Mouse (Mus musculus) CH12.LX (cell line): ENCODE measurements around the gene Tmem52. TPM values are rescaled to one million over a fixed set of nuclear protein-coding genes. Genes with fewer than 3 reads are reported as not detected.

Experiments
- DNase-seq: peaks from one replicate; pipeline ENCODE4 v3.0.0-alpha.2; 2013; ENCODE audit errors: extremely low read depth
- H3K27ac ChIP-seq: 2 replicates; pipeline ENCODE4 v1.5.1; 2012; ENCODE audit warnings: low read depth, mild to moderate bottlenecking, control low read depth, moderate library complexity; ENCODE audit not compliant: insufficient read depth
- H3K27me3 ChIP-seq: replicated peaks from 2 replicates; pipeline ENCODE3; 2012; ENCODE audit warnings: inconsistent platforms
- H3K36me3 ChIP-seq, 2 experiments: replicated peaks in 1 of 2; 2 replicates each; pipeline versions ENCODE3 to v1.6.1; 2012; ENCODE audit warnings: inconsistent platforms in 1 of 2, low read length in 1 of 2, mild to moderate bottlenecking in 1 of 2, mixed read lengths in 1 of 2, moderate library complexity in 1 of 2; ENCODE audit not compliant: control insufficient read depth in 1 of 2, insufficient read depth in 1 of 2
- H3K4me1 ChIP-seq, 2 experiments: 2 replicates each; pipeline ENCODE4 v1.6.1; 2012; ENCODE audit warnings: inconsistent platforms in 1 of 2, moderate library complexity in 1 of 2; ENCODE audit not compliant: insufficient read depth in 2 of 2, control insufficient read depth in 1 of 2
- H3K4me2 ChIP-seq: 2 replicates; pipeline ENCODE4 v1.6.1; 2012; ENCODE audit warnings: low read depth, mild to moderate bottlenecking, control low read depth; ENCODE audit not compliant: poor library complexity, insufficient read depth, severe bottlenecking
- H3K4me3 ChIP-seq, 3 experiments: fragments of 150-350 bp in 1 of 3; sonication (generic) in 1 of 3; replicated peaks in 1 of 3; 2 replicates each; pipeline versions ENCODE3 to v1.5.1; 2011 to 2012; ENCODE audit warnings: low read depth in 2 of 3, low read length in 2 of 3, mild to moderate bottlenecking in 2 of 3, moderate library complexity in 2 of 3, control low read depth in 1 of 3, improper control_type of control experiment in 1 of 3, inconsistent platforms in 1 of 3, mixed read lengths in 1 of 3; ENCODE audit not compliant: poor library complexity in 1 of 3
- H3K79me2 ChIP-seq: replicated peaks from 2 replicates; pipeline ENCODE4 v1.6.1; 2012; ENCODE audit warnings: mild to moderate bottlenecking, moderate library complexity; ENCODE audit not compliant: control insufficient read depth, poor library complexity, insufficient read depth, severe bottlenecking; ENCODE audit errors: extremely low read depth
- H3K9ac ChIP-seq: 2 replicates; pipeline ENCODE4 v1.6.1; 2012; ENCODE audit warnings: low read depth, mild to moderate bottlenecking, control low read depth, moderate library complexity; ENCODE audit not compliant: insufficient read depth
- H3K9me3 ChIP-seq: replicated peaks from 2 replicates; pipeline ENCODE3; 2012; ENCODE audit warnings: low read length, inconsistent platforms, mixed read lengths
- BHLHE40 ChIP-seq: IDR thresholded peaks from 2 replicates; pipeline ENCODE4 v1.6.1; 2011; ENCODE audit warnings: mild to moderate bottlenecking, low read depth, low read length, improper control_type of control experiment
- CHD1 ChIP-seq: IDR thresholded peaks from 2 replicates; pipeline ENCODE4 v1.6.1; 2012; ENCODE audit warnings: low read depth, low read length, improper control_type of control experiment, inconsistent platforms
- CTCF ChIP-seq, 2 experiments: IDR thresholded peaks in 1 of 2; conservative IDR thresholded peaks in 1 of 2; 2 replicates each; pipeline ENCODE4 v1.5.1; 2011 to 2012; ENCODE audit warnings: low read depth in 2 of 2, low read length in 2 of 2, improper control_type of control experiment in 1 of 2, inconsistent platforms in 1 of 2, mild to moderate bottlenecking in 1 of 2, moderate library complexity in 1 of 2
- E2F4 ChIP-seq: IDR thresholded peaks from 2 replicates; pipeline ENCODE4 v1.6.1; 2011; ENCODE audit warnings: low read depth, low read length, improper control_type of control experiment; ENCODE audit not compliant: insufficient replicate concordance
- EP300 ChIP-seq: IDR thresholded peaks from 2 replicates; pipeline ENCODE4 v1.6.1; 2011; ENCODE audit warnings: low read length, improper control_type of control experiment
- ETS1 ChIP-seq: conservative IDR thresholded peaks from 2 replicates; pipeline ENCODE4 v1.6.1; 2012; ENCODE audit warnings: low read depth, mild to moderate bottlenecking, inconsistent platforms, low read length, improper control_type of control experiment, moderate library complexity
- GABPA ChIP-seq: IDR thresholded peaks from 2 replicates; pipeline ENCODE4 v1.6.1; 2012; ENCODE audit warnings: low read depth, low read length, improper control_type of control experiment, inconsistent platforms; ENCODE audit not compliant: insufficient replicate concordance
- IRF4 ChIP-seq: IDR thresholded peaks from 2 replicates; pipeline ENCODE4 v1.6.1; 2014; ENCODE audit warnings: low read depth, mild to moderate bottlenecking, inconsistent platforms, low read length, improper control_type of control experiment
- JUN ChIP-seq: IDR thresholded peaks from 2 replicates; pipeline ENCODE4 v1.6.1; 2011; ENCODE audit warnings: low read depth, mild to moderate bottlenecking, low read length, improper control_type of control experiment, moderate library complexity; ENCODE audit not compliant: insufficient read depth
- JUND ChIP-seq: conservative IDR thresholded peaks from 2 replicates; pipeline ENCODE4 v1.6.1; 2011; ENCODE audit warnings: low read depth, low read length, improper control_type of control experiment
- MAFK ChIP-seq: IDR thresholded peaks from 2 replicates; pipeline ENCODE4 v1.6.1; 2011; ENCODE audit warnings: low read length, improper control_type of control experiment; ENCODE audit not compliant: insufficient replicate concordance
- MAX ChIP-seq: IDR thresholded peaks from 2 replicates; pipeline ENCODE4 v1.6.1; 2011; ENCODE audit warnings: low read length, improper control_type of control experiment
- MAZ ChIP-seq: IDR thresholded peaks from 2 replicates; pipeline ENCODE4 v1.6.1; 2012; ENCODE audit warnings: low read depth, mild to moderate bottlenecking, inconsistent platforms, low read length, improper control_type of control experiment, moderate library complexity
- MEF2A ChIP-seq: IDR thresholded peaks from 2 replicates; pipeline ENCODE4 v1.6.1; 2014; ENCODE audit warnings: low read depth, mild to moderate bottlenecking, inconsistent platforms, low read length, improper control_type of control experiment, borderline replicate concordance
- NELFE ChIP-seq: IDR thresholded peaks from 2 replicates; pipeline ENCODE4 v1.6.1; 2011; ENCODE audit warnings: low read depth, low read length, improper control_type of control experiment
- NRF1 ChIP-seq: IDR thresholded peaks from 2 replicates; pipeline ENCODE4 v1.6.1; 2014; ENCODE audit warnings: low read depth, mild to moderate bottlenecking, inconsistent platforms, low read length, improper control_type of control experiment, moderate library complexity
- PAX5 ChIP-seq: IDR thresholded peaks from 2 replicates; pipeline ENCODE4 v1.6.1; 2012; ENCODE audit warnings: low read length, inconsistent platforms, mixed read lengths
- POLR2A ChIP-seq: IDR thresholded peaks from 2 replicates; pipeline ENCODE4 v1.6.1; 2011; ENCODE audit warnings: low read depth, mild to moderate bottlenecking, improper control_type of control experiment, low read length
- RAD21 ChIP-seq: IDR thresholded peaks from 2 replicates; pipeline ENCODE4 v1.6.1; 2011; ENCODE audit warnings: low read depth, mild to moderate bottlenecking, low read length, improper control_type of control experiment, moderate library complexity
- RCOR1 ChIP-seq: conservative IDR thresholded peaks from 2 replicates; pipeline ENCODE4 v1.6.1; 2012; ENCODE audit warnings: low read depth, mild to moderate bottlenecking, inconsistent platforms, low read length, improper control_type of control experiment
- SIN3A ChIP-seq: IDR thresholded peaks from 2 replicates; pipeline ENCODE4 v1.6.1; 2012; ENCODE audit warnings: low read length, improper control_type of control experiment, inconsistent platforms
- SMC3 ChIP-seq: IDR thresholded peaks from 2 replicates; pipeline ENCODE4 v1.6.1; 2011; ENCODE audit warnings: low read depth, low read length, improper control_type of control experiment
- TBP ChIP-seq: conservative IDR thresholded peaks from 2 replicates; pipeline ENCODE4 v1.6.1; 2011; ENCODE audit warnings: low read depth, low read length, improper control_type of control experiment
- TCF12 ChIP-seq: IDR thresholded peaks from 2 replicates; pipeline ENCODE4 v1.6.1; 2014; ENCODE audit warnings: low read depth, mild to moderate bottlenecking, inconsistent platforms, low read length, improper control_type of control experiment
- UBTF ChIP-seq: IDR thresholded peaks from 2 replicates; pipeline ENCODE4 v1.6.1; 2012; ENCODE audit warnings: low read depth, mild to moderate bottlenecking, inconsistent platforms, low read length, improper control_type of control experiment, moderate library complexity
- USF2 ChIP-seq: conservative IDR thresholded peaks from 2 replicates; pipeline ENCODE4 v1.6.1; 2011; ENCODE audit warnings: low read depth, low read length, improper control_type of control experiment
- ZC3H11A ChIP-seq: IDR thresholded peaks from 2 replicates; pipeline ENCODE4 v1.6.1; 2012; ENCODE audit warnings: low read depth, mild to moderate bottlenecking, inconsistent platforms, low read length, improper control_type of control experiment
- ZKSCAN1 ChIP-seq: IDR thresholded peaks from 2 replicates; pipeline ENCODE4 v1.6.1; 2012; ENCODE audit warnings: low read depth, inconsistent platforms, low read length, improper control_type of control experiment, borderline replicate concordance
- ZMIZ1 ChIP-seq: IDR thresholded peaks from 2 replicates; pipeline ENCODE4 v1.6.1; 2012; ENCODE audit warnings: low read depth, mild to moderate bottlenecking, inconsistent platforms, low read length, improper control_type of control experiment
- ZNF384 ChIP-seq: IDR thresholded peaks from 2 replicates; pipeline ENCODE4 v1.6.1; 2012; ENCODE audit warnings: low read depth, low read length, improper control_type of control experiment, inconsistent platforms
- dilution Hi-C: fragments of 300-500 bp; cut with MboI; formaldehyde crosslinking; loops from 2 replicates; pipeline ENCODE4 v1.14.3; 2020; ENCODE audit warnings: low sequenced_read_pairs; ENCODE audit not compliant: extremely low pct_unique_long_range_greater_than_20kb, extremely low pct_ligation_motif_present
- in situ Hi-C: fragments of 300-500 bp; cut with MboI; formaldehyde crosslinking; loops from 3 replicates; pipeline ENCODE4 v1.14.3; 2019; ENCODE audit warnings: low sequenced_read_pairs, low pct_ligation_motif_present, low pct_unique_long_range_greater_than_20kb, mixed read lengths
- polyA plus RNA-seq: library from polyadenylated mRNA; unstranded; fragments of >175 nt; gene quantifications from 2 replicates; pipeline ENCODE4 v1.2.1, GENCODE M21; 2012; ENCODE audit warnings: low read depth; ENCODE audit not compliant: insufficient read length
- total RNA-seq, 2 experiments: library from RNA; depleted of rRNA; stranded (reverse); fragments of 300-350 nt in 1 of 2; fragments of >200 nt in 1 of 2; gene quantifications; 2 replicates each; pipeline ENCODE4 v1.2.3; 2012 to 2014

Gene Tmem52
- total RNA-seq (2012; rRNA removed) (0.13 and 0.59 TPM in 2 replicates), total RNA-seq (2014; rRNA removed) (not detected in 2 replicates), polyA plus RNA-seq (0.34 TPM in 1 of 2 replicates, not detected in the other)

GRCm38 (mm10) chr4:155468952-155469351 lies at the start of gene Tmem52:
Gene Tmem52 (plus strand): TSS chr4:155469114.
- in situ Hi-C loops (no loop called here), dilution Hi-C loops (no loop called here)
- Histone ChIP-seq H3K79me2 (no peaks in the 10 kb centered on the region), H3K4me3 (no peak within 1 kb of the TSS), H3K9me3 (peaks cover 4% of the 10 kb centered on the region), H3K27me3 (peaks cover 26% of the 10 kb centered on the region), H3K4me2 (no peak within 1 kb of the TSS), H3K4me1 (peaks cover 0 to 6% of the 10 kb centered on the region in 2 experiments; a peak in 2 of 4 replicates), H3K36me3 (no peaks in the 10 kb centered on the region), H3K9ac (no peak within 1 kb of the TSS), H3K27ac (no peak within 1 kb of the TSS)
- TF ChIP-seq E2F4: no peak
- no peak for TF ChIP-seq CTCF (conservative IDR thresholded peaks at IDR 0.05 in 1 of 2, IDR thresholded peaks at IDR 0.05 in 1 of 2; ENCODE audit: low read depth in 2 of 2, low read length in 2 of 2)
- no peak for TF ChIP-seq ETS1
- no peak for TF ChIP-seq PAX5
- TF ChIP-seq RCOR1: no peak
- TF ChIP-seq MEF2A: no peak
- no peak for TF ChIP-seq NELFE
- TF ChIP-seq EP300: no peak
- no peak for TF ChIP-seq JUND
- TF ChIP-seq RAD21: no peak
- no peak for TF ChIP-seq POLR2A
- TF ChIP-seq CHD1: no peak
- no peak for TF ChIP-seq MAFK
- TF ChIP-seq UBTF: no peak
- TF ChIP-seq ZKSCAN1: no peak
- no peak for TF ChIP-seq MAX
- TF ChIP-seq ZC3H11A: no peak
- no peak for TF ChIP-seq BHLHE40
- no peak for TF ChIP-seq SMC3
- no peak for DNase-seq

- H3K9me3 ChIP-seq: no peaks in the 10 kb centered on the region
- no peak overlapping the region for H3K27ac ChIP-seq
- H3K36me3 ChIP-seq: peaks cover 18 to 64% of the 10 kb centered on the region in 2 experiments
- no peak overlapping the region for H3K4me2 ChIP-seq
- no peak for DNase-seq
- no peaks in the 10 kb centered on the region for H3K27me3 ChIP-seq
- no peak for TF ChIP-seq JUND
- no peak for TF ChIP-seq TCF12
- no peak for TF ChIP-seq CHD1
- TF ChIP-seq MAZ: no peak
- TF ChIP-seq ETS1: no peak
- TF ChIP-seq GABPA: no peak
- no peak for TF ChIP-seq JUN
- TF ChIP-seq USF2: no peak
- TF ChIP-seq SIN3A: no peak
- no peak for TF ChIP-seq NRF1
- TF ChIP-seq ZMIZ1: no peak
- no peak for TF ChIP-seq UBTF
- no peak for TF ChIP-seq MEF2A
- no peak for TF ChIP-seq TBP
- no peak for TF ChIP-seq IRF4
- no peak for TF ChIP-seq ZNF384
- TF ChIP-seq MAX: no peak
- TF ChIP-seq RCOR1: no peak
- no peak overlapping the region for H3K9ac ChIP-seq
- in situ Hi-C loops (no loop called here), dilution Hi-C loops (no loop called here)
- peaks cover 1 to 15% of the 10 kb centered on the region in 2 experiments for H3K4me1 ChIP-seq
- H3K79me2 ChIP-seq: no peaks in the 10 kb centered on the region
- no peak overlapping the region for H3K4me3 ChIP-seq
Measured at GRCm38 (mm10) chr4:155420137-155420536, 48.8 kb upstream of the Tmem52 start.
